In the genomic region with DNA sequence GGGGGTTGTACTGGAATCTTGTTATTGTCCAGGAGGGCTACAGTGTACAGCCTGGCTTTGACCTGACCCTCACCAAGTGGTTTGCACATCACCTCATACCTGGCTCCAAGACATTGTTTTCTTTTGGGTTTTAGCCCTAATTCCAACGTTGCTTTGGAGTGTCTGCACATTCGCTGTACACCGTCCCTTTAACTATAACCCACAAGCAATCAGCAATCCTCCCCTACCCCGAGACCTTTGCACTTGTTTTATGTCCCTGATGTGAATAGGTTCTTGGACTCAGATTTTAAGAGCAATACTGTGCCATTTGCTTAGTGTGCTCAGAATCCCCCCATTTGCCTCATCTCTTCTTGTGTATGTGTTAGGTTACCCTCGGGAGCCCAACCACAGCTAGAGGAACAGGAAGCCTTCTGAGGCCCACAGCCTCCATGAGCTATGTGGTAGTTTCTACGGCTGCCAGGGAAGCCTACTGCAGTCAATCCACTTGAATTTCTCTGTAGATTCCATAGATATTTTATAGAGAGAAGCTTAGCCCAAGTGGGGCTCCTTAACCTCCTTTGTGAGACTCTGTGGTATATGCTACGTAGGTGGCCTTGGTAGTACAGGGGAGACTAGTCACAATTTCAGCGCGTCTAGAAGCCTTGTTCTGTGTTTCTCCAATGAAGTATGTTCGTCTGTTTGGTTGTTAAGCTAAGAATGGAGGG, we compare ENCODE assay signal across 10 mouse cellular contexts.
A peak's percentile ranks its signal among the peaks of the same experiment; 100 is the strongest.
DNase-seq lines count a peak whose midpoint lies in the region; ATAC-seq lines count a peak whose summit lies in the region.
"Had no signal": no experiment of that assay in that cellular context is flagged by ENCODE, and none has a peak within 500 bp of the region (broad histone marks: within the 10 kb centered on the region; RNA-seq: fewer than 3 reads in every experiment).

No protein-coding gene starts in this region.

- peak overlapping the region; percentile 58 for H3K27ac ChIP-seq in hindbrain, embryonic 13.5 days
- H3K27ac ChIP-seq in hindbrain, embryonic 11.5 days (ENCODE audit: low read depth, low read length): no peak overlapping the region
- peak overlapping the region; percentile 77 for H3K27ac ChIP-seq in brown adipose tissue, adult 24 weeks (replicated peaks; ENCODE audit: low read depth, low read length)
- H3K27ac ChIP-seq in embryonic facial prominence, embryonic 13.5 days: peak overlapping the region; percentile 33; the same call in 1 of the 2 replicates
- peak overlapping the region; percentile 90 for H3K27ac ChIP-seq in limb, embryonic 12.5 days
- H3K27ac ChIP-seq in kidney, embryonic 16.5 days (ENCODE audit: low read length): no peak overlapping the region

- H3K4me2 ChIP-seq in hindbrain, embryonic 13.5 days: no peak overlapping the region
- no peak overlapping the region for H3K4me2 ChIP-seq in hindbrain, embryonic 11.5 days (replicated peaks; ENCODE audit: low read depth, low read length)
- no peak overlapping the region for H3K4me2 ChIP-seq in embryonic facial prominence, embryonic 13.5 days
- no peak overlapping the region; the same call in 1 of the 2 replicates for H3K4me2 ChIP-seq in limb, embryonic 12.5 days
- no peak overlapping the region for H3K4me2 ChIP-seq in kidney, embryonic 16.5 days (replicated peaks; ENCODE audit: low read depth, low read length)

- no peaks in the 10 kb centered on the region for H3K36me3 ChIP-seq in hindbrain, embryonic 13.5 days
- no peaks in the 10 kb centered on the region for H3K36me3 ChIP-seq in hindbrain, embryonic 11.5 days (ENCODE audit: control insufficient read depth, insufficient read depth, low read length)
- no peaks in the 10 kb centered on the region for H3K36me3 ChIP-seq in embryonic facial prominence, embryonic 13.5 days
- H3K36me3 ChIP-seq in limb, embryonic 12.5 days: no peaks in the 10 kb centered on the region
- H3K36me3 ChIP-seq in kidney, embryonic 16.5 days (ENCODE audit: insufficient read depth, low read length): no peaks in the 10 kb centered on the region

- H3K9ac ChIP-seq in hindbrain, embryonic 13.5 days: no peak overlapping the region
- no peak overlapping the region for H3K9ac ChIP-seq in hindbrain, embryonic 11.5 days (ENCODE audit: low read depth, low read length)
- no peak overlapping the region for H3K9ac ChIP-seq in embryonic facial prominence, embryonic 13.5 days
- no peak overlapping the region for H3K9ac ChIP-seq in limb, embryonic 12.5 days (replicated peaks)
- no peak overlapping the region for H3K9ac ChIP-seq in kidney, embryonic 16.5 days (replicated peaks; ENCODE audit: low read length)

- whole genome bisulfite sequencing in hindbrain, embryonic 13.5 days: 74% methylated on average over 10 of the region's 10 CpGs
- 77% methylated on average over 10 of the region's 10 CpGs for WGBS in hindbrain, embryonic 11.5 days
- WGBS in embryonic facial prominence, embryonic 13.5 days: 65% methylated on average over 10 of the region's 10 CpGs
- 52% methylated on average over 10 of the region's 10 CpGs for WGBS in limb, embryonic 12.5 days
- WGBS in kidney, embryonic 16.5 days: 64% methylated on average over 10 of the region's 10 CpGs

- DNase-seq in hindbrain, embryonic 11.5 days (ENCODE audit: low spot score): no peak
- DNase-seq in cerebellum, adult 9-10 months: no peak
- DNase-seq: adrenal gland, postnatal 25 days; kidney, adult 2 months; lung, postnatal 10 days had no signal

- no peaks in the 10 kb centered on the region for H3K9me3 ChIP-seq in hindbrain, embryonic 13.5 days
- H3K9me3 ChIP-seq in hindbrain, embryonic 11.5 days (ENCODE audit: control insufficient read depth, low read length): no peaks in the 10 kb centered on the region
- no peaks in the 10 kb centered on the region for H3K9me3 ChIP-seq in embryonic facial prominence, embryonic 13.5 days
- no peaks in the 10 kb centered on the region for H3K9me3 ChIP-seq in limb, embryonic 12.5 days
- no peaks in the 10 kb centered on the region for H3K9me3 ChIP-seq in kidney, embryonic 16.5 days (ENCODE audit: low read length)

- peaks cover 45% of the 10 kb centered on the region for H3K4me1 ChIP-seq in hindbrain, embryonic 13.5 days (replicated peaks)
- H3K4me1 ChIP-seq in hindbrain, embryonic 11.5 days (replicated peaks; ENCODE audit: control insufficient read depth, insufficient read depth, low read length): no peaks in the 10 kb centered on the region; the same call in 1 of the 2 replicates
- H3K4me1 ChIP-seq in brown adipose tissue, adult 24 weeks (ENCODE audit: control insufficient read depth, insufficient read depth, insufficient read length, low read length): peaks cover 32% of the 10 kb centered on the region
- peaks cover 22% of the 10 kb centered on the region for H3K4me1 ChIP-seq in embryonic facial prominence, embryonic 13.5 days
- peaks cover 44% of the 10 kb centered on the region for H3K4me1 ChIP-seq in limb, embryonic 12.5 days (replicated peaks)
- H3K4me1 ChIP-seq in kidney, embryonic 16.5 days (ENCODE audit: insufficient read depth, low read length): peaks cover 10% of the 10 kb centered on the region

- no peak overlapping the region for H3K4me3 ChIP-seq in hindbrain, embryonic 13.5 days
- H3K4me3 ChIP-seq in hindbrain, embryonic 11.5 days (ENCODE audit: low read depth, low read length): no peak overlapping the region
- no peak overlapping the region for H3K4me3 ChIP-seq in brown adipose tissue, adult 24 weeks (ENCODE audit: insufficient read depth, low read depth, low read length)
- no peak overlapping the region for H3K4me3 ChIP-seq in embryonic facial prominence, embryonic 13.5 days
- H3K4me3 ChIP-seq in limb, embryonic 12.5 days (replicated peaks): no peak overlapping the region
- H3K4me3 ChIP-seq in kidney, embryonic 16.5 days (ENCODE audit: low read length): no peak overlapping the region

- ATAC-seq in hindbrain, embryonic 13.5 days (ENCODE audit: low FRiP score): no peak
- ATAC-seq in hindbrain, embryonic 11.5 days (ENCODE audit: low FRiP score): no peak
- ATAC-seq in embryonic facial prominence, embryonic 13.5 days (ENCODE audit: insufficient number of reproducible peaks, insufficient read depth, low FRiP score, low TSS enrichment, low read depth): no peak
- ATAC-seq in limb, embryonic 12.5 days (ENCODE audit: insufficient number of reproducible peaks, insufficient read depth, low FRiP score, low TSS enrichment, low read depth): no peak
- no peak for ATAC-seq in kidney, embryonic 16.5 days (ENCODE audit: low FRiP score, low TSS enrichment)

- H3K27me3 ChIP-seq in hindbrain, embryonic 13.5 days: no peaks in the 10 kb centered on the region
- no peaks in the 10 kb centered on the region for H3K27me3 ChIP-seq in hindbrain, embryonic 11.5 days (ENCODE audit: control insufficient read depth, insufficient read depth, low read length)
- no peaks in the 10 kb centered on the region for H3K27me3 ChIP-seq in embryonic facial prominence, embryonic 13.5 days
- no peaks in the 10 kb centered on the region for H3K27me3 ChIP-seq in limb, embryonic 12.5 days
- H3K27me3 ChIP-seq in kidney, embryonic 16.5 days (ENCODE audit: insufficient read depth, low read length): no peaks in the 10 kb centered on the region

Comparison
In these comparisons a context has a peak if more than half of its experiments do, and no peak if none do; other contexts are left out.
1. H3K27ac ChIP-seq: peak in hindbrain, embryonic 13.5 days (single experiment), brown adipose tissue, adult 24 weeks (single experiment), embryonic facial prominence, embryonic 13.5 days (single experiment) and limb, embryonic 12.5 days (single experiment); none in hindbrain, embryonic 11.5 days (single experiment) and kidney, embryonic 16.5 days (single experiment).